Mouse (Mus musculus) cerebellum, postnatal 4 days (tissue): ENCODE data around the gene Olfr490.

Source experiments
- DNase-seq, 2 experiments: peaks; one replicate each; pipeline ENCODE4 v3.0.0; 2022; ENCODE audit warnings: low spot score in 2 of 2, mixed read lengths in 1 of 2

Gene Olfr490

GRCm38 (mm10) chr7:108288834-108289233, at the start of gene Olfr490:
Gene Olfr490, minus strand, starts transcription at chr7:108288934.
- DNase-seq: no peak

- no peak for DNase-seq
These were observed 34.8 kb upstream of the Olfr490 start, which contains the start of gene Olfr492 for GRCm38 (mm10) chr7:108323574-108323973. Gene Olfr492, minus strand, starts transcription at chr7:108323674.

- no peak for DNase-seq
These were observed 24.4 kb upstream of the Olfr490 start, which contains the start of gene Olfr491 for GRCm38 (mm10) chr7:108313151-108313550. Gene Olfr491, plus strand, starts transcription at chr7:108313451.

- DNase-seq: no peak
These were observed 30.5 kb downstream of the Olfr490 start, which contains the start of gene Olfr488 for GRCm38 (mm10) chr7:108258247-108258646. Gene Olfr488, minus strand, starts transcription at chr7:108258347.
